Mouse (Mus musculus): ENCODE measurements around the gene Hnrnph2.
A peak's percentile ranks its signal among the peaks of the same experiment; 100 is the strongest.

Gene Hnrnph2

DNA sequence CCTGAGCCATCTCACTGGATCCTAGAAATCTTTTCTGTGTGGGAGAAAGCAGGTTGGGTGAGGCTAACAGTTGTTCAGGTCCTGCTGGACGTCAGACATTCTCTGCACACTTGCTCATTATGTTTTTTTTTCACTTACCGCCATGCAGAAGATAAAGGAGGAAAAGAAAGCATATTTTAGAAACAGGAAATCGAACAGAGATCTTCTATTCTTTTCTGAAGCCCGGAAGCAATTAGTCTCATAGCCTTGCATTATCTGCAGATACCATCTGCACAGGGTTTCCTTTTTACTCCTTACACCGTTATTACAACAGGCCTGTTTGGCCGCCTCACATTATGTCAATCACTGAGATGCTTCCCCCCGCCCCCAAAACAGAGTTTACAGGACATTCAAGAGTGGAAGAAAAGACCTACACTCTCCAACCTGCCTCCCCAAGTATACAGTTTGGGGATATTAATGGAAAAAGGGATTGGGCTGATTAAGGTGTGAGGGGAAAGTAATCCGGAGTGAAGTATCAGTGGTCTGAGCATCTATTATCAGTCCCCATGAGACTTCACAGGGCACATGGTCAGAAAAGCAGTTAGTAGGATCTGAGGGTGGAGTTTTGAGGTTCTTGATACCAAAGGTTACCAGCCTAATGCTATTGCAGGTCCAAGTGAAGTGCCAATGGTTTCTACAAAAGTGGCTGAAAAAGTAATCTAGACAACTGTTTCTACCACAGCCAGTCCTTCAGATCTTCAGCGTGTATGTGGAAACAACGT is 40.2 kb downstream of the Hnrnph2 start:
- Histone ChIP-seq H3K27me3 (ENCODE audit: control insufficient read depth, insufficient read depth, low read length, poor library complexity, severe bottlenecking) (no peaks in the 10 kb centered on the region), H3K36me3 (ENCODE audit: control insufficient read depth, insufficient read depth, low read length, poor library complexity, severe bottlenecking) (no peaks in the 10 kb centered on the region)
- DNase-seq (ENCODE audit: low read depth, low spot score), result no peak

DNA sequence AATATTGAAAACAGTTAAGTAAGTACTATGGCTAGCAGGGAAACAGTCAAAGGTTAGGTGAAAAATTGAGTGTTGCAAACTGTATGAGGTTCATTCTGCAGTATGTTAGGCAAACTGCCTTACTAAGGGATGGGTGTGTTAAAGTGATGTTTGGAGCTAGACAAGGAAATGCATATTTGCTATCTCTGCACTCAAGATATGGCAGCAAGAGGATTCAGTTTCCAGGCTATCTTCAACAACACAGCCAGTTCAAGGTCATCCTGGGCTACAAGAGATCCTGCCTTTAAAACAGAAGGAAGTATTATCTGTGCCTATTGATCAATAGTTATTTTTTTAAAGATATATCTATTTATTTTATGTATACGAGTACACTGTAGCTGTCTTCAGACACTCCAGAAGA is 45.4 kb downstream of the Hnrnph2 start:
- H3K36me3 ChIP-seq (ENCODE audit: control insufficient read depth, insufficient read depth, low read length, poor library complexity, severe bottlenecking), result no peaks in the 10 kb centered on the region
- no peak for DNase-seq (ENCODE audit: low read depth, low spot score)
- no peaks in the 10 kb centered on the region for H3K27me3 ChIP-seq (ENCODE audit: control insufficient read depth, insufficient read depth, low read length, poor library complexity, severe bottlenecking)

DNA sequence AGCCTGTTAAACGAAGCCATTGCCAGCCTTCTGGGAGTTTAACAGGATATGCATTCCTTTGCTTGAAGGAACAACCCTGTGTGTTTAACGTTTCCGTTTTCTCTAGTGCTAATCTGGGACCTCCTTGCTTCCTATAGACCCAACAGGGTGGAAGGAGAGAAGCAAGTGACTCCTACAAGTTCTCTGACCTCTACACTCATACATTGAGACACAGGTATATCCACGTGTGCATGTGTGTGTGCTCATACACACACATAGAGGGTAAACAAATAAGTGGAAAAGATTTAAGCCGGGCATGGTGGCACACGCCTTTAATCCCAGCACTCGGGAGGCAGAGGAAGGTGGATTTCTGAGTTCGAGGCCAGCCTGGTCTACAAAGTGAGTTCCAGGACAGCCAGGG is 46.4 kb downstream of the Hnrnph2 start:
- no peak for DNase-seq (ENCODE audit: low read depth, low spot score)
- Histone ChIP-seq H3K36me3 (ENCODE audit: control insufficient read depth, insufficient read depth, low read length, poor library complexity, severe bottlenecking) (no peaks in the 10 kb centered on the region), H3K27me3 (ENCODE audit: control insufficient read depth, insufficient read depth, low read length, poor library complexity, severe bottlenecking) (no peaks in the 10 kb centered on the region)

DNA sequence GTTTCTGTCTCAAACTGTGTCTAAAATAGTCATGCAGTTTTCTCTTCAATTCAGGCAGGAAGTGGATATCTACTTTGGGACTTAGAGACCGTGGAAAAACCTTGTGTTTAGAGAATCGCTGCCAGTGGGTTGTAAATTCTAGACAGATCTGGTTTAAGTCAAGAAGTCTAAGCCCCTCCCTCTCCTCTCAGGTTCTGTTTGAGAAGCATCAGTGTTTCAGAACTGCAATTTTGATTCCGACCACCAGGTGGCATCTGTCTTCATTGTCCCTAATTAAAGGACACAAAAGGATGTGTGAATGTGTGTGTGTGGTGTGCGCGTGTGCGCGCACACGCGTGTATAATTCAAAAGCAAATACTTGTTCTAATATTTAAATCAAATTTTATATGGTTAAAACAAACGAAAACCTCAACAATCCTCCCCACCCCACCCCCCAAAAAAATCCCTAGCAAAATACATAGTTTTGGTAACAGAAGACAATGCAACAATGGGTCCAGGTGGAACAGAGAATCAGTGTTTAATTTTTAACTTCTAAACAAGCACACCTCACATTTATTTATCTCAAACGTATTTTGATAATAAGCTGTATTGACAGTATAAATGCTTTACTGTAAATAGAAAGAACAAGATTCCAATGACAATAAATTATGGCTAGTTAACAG is 47.2 kb downstream of the Hnrnph2 start:
- H3K27me3 ChIP-seq (ENCODE audit: control insufficient read depth, insufficient read depth, low read length, poor library complexity, severe bottlenecking), result no peaks in the 10 kb centered on the region
- H3K36me3 ChIP-seq (ENCODE audit: control insufficient read depth, insufficient read depth, low read length, poor library complexity, severe bottlenecking), result no peaks in the 10 kb centered on the region
- DNase-seq (ENCODE audit: low read depth, low spot score), result peak; percentile 80

DNA sequence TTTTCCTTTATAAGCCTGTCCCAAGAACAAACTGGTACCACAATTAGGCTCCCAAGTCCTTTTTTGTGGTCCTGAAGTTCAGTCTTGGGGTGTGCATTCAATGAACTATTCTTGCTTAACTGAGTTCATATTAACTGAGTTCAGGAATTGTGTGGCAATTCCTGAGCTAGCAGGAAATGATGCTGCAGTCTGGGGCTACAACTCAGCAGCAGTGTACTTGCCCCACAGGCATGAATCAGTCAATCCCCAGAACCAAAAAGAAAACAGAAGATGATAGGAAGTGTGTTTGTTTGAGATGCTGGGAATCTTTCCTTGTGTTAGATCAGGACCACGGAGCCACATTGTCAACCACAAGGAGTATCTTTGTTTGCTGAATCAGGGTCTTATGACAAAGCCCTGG is 51.1 kb downstream of the Hnrnph2 start:
- Histone ChIP-seq H3K36me3 (ENCODE audit: control insufficient read depth, insufficient read depth, low read length, poor library complexity, severe bottlenecking) (no peaks in the 10 kb centered on the region), H3K27me3 (ENCODE audit: control insufficient read depth, insufficient read depth, low read length, poor library complexity, severe bottlenecking) (no peaks in the 10 kb centered on the region)
- no peak for DNase-seq (ENCODE audit: low read depth, low spot score)

All from splenic B cell, adult 2 months (primary cell).